Mouse (Mus musculus) embryonic fibroblast, embryonic 13.5 days (primary cell): ENCODE measurements around the gene Rpl12.

ENCODE experiments used
- CTCF ChIP-seq: IDR thresholded peaks from 2 replicates; pipeline ENCODE4 v1.5.1; 2011; ENCODE audit warnings: mild to moderate bottlenecking, control low read depth, low read length, moderate library complexity, borderline replicate concordance; ENCODE audit not compliant: insufficient read depth
- POLR2A ChIP-seq: IDR thresholded peaks from 2 replicates; pipeline ENCODE4 v1.6.1; 2011; ENCODE audit warnings: low read depth, mild to moderate bottlenecking, control low read depth, low read length, moderate library complexity

DNA sequence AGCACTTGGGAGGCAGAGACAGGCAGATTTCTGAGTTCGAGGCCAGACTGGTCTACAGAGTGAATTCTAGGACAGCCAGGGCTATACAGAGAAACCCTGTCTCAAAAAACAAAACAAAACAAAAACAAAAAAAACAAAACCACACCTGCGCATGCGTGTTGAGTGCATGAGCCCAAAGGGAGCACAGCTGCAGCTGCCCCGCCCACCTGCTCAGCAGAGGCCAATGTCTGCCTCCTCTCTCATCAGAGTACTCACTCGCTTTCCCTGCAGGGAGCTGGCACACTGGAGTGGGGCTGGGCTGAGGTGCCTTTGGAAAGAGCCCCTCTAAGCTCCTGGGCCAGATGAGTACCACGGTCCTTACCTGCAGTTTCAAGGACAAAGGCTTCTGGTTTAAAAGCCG lies 29.6 kb upstream of the Rpl12 start:
- TF ChIP-seq POLR2A: no peak
- no peak for TF ChIP-seq CTCF
